Mouse (Mus musculus): Measurements from ENCODE around the gene Epb41l1. TPM values are rescaled to one million over a fixed set of nuclear protein-coding genes. Genes with fewer than 3 reads are reported as not detected.

Epb41l1 gene
- total and polyA plus RNA-seq, 2 experiments from 2014 or later: 12.7 to 261 TPM

DNA sequence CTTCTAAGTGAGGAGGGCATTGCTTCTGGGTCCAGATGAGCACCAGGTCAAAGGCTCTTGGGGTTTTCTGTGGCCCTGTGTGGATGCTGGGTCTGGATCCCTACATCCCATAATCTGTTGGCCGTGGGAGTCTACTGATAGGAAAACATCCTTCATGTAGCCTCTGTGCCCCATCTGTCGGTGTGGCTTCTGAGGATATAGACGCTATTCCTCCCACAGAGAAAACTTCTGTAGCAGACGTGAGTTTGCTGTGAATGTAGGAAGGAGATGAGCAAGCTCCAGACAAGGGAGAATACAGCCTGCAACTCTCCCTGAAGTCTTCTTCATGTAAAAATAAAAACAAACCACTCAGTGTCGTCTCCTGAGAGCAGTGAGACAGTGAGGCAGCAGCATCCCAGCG, 97.6 kb downstream of the Epb41l1 start:
- Histone ChIP-seq H3K4me1 (ENCODE audit: insufficient read depth, low read length) (no peaks in the 10 kb centered on the region), H3K4me3 (ENCODE audit: low read depth, low read length) (no peak overlapping the region), H3K27me3 (ENCODE audit: insufficient read depth, low read length) (no peaks in the 10 kb centered on the region), H3K9ac (replicated peaks; ENCODE audit: low read length, poor library complexity, severe bottlenecking) (no peak overlapping the region), H3K27ac (ENCODE audit: low read depth, low read length) (no peak overlapping the region), H3K36me3 (ENCODE audit: insufficient read depth, low read length) (peaks cover 62% of the 10 kb centered on the region), H3K4me2 (ENCODE audit: low read depth, low read length, poor library complexity, severe bottlenecking) (no peak overlapping the region), H3K9me3 (ENCODE audit: low read length) (no peaks in the 10 kb centered on the region)
- no peak for ATAC-seq (ENCODE audit: low FRiP score)
- DNase-seq (ENCODE audit: low spot score): no peak
- 85% methylated on average over 6 of the region's 6 CpGs for WGBS
- TF ChIP-seq CTCF (IDR thresholded peaks at IDR 0.05): no peak

DNA sequence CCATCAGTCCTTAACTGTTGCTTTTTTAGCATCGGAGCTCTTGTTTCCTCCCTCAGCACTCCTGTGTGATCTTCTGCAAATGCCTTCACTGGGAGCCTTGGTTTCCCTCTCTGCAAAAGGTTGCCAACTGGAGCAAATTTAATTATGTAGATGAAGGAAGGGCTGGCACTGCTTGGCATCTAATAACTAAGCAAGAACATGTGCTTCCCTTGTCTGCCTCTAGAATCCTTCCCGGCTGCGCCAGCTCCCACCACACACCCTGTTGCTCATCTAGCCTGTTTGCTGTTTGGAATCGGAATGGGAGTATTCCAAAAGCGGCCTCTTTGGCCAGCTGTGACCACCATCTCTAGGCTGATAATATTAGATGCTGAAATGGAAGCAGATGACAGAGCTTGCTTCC, 98.9 kb downstream of the Epb41l1 start:
- no peak overlapping the region for H3K27ac ChIP-seq (ENCODE audit: low read depth, low read length)
- no peak for TF ChIP-seq CTCF (IDR thresholded peaks at IDR 0.05)
- H3K36me3 ChIP-seq (ENCODE audit: insufficient read depth, low read length): peaks cover 56% of the 10 kb centered on the region
- no peak overlapping the region for H3K9ac ChIP-seq (replicated peaks; ENCODE audit: low read length, poor library complexity, severe bottlenecking)
- H3K9me3 ChIP-seq (ENCODE audit: low read length): no peaks in the 10 kb centered on the region
- no peak overlapping the region for H3K4me3 ChIP-seq (ENCODE audit: low read depth, low read length)
- no peak for DNase-seq (ENCODE audit: low spot score)
- no peaks in the 10 kb centered on the region for H3K4me1 ChIP-seq (ENCODE audit: insufficient read depth, low read length)
- no peaks in the 10 kb centered on the region for H3K27me3 ChIP-seq (ENCODE audit: insufficient read depth, low read length)
- no peak overlapping the region for H3K4me2 ChIP-seq (ENCODE audit: low read depth, low read length, poor library complexity, severe bottlenecking)
- 89% methylated on average over 5 of the region's 5 CpGs for WGBS
- ATAC-seq (ENCODE audit: low FRiP score): no peak

DNA sequence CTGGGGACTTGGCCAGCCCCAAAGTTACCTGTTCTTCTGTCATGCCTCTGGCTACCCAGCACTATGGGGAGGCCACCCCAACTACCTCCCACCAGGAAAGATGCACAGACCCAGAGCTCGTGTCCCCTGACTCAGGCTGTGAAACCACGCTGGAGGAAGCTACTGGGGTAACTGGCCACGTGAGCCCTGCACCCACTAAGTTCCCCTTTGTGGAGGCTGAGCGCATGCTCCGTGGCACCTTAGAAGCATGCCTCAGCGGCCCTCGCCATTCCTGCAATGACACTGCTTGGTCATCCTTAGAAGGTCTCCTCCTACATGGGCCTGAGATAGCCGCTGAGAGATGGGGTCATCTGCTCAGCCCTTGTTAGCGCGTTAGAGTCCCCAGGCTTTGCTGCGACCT, 102.3 kb downstream of the Epb41l1 start:
- WGBS: 85% methylated on average over 11 of the region's 11 CpGs
- Histone ChIP-seq H3K27ac (ENCODE audit: low read depth, low read length) (no peak overlapping the region), H3K36me3 (ENCODE audit: insufficient read depth, low read length) (peaks cover 64% of the 10 kb centered on the region), H3K4me3 (ENCODE audit: low read depth, low read length) (no peak overlapping the region), H3K27me3 (ENCODE audit: insufficient read depth, low read length) (no peaks in the 10 kb centered on the region), H3K9me3 (ENCODE audit: low read length) (no peaks in the 10 kb centered on the region), H3K4me1 (ENCODE audit: insufficient read depth, low read length) (no peaks in the 10 kb centered on the region), H3K4me2 (ENCODE audit: low read depth, low read length, poor library complexity, severe bottlenecking) (no peak overlapping the region), H3K9ac (replicated peaks; ENCODE audit: low read length, poor library complexity, severe bottlenecking) (no peak overlapping the region)
- DNase-seq (ENCODE audit: low spot score) (no peak), ATAC-seq (ENCODE audit: low FRiP score) (no peak)
- no peak for TF ChIP-seq CTCF (IDR thresholded peaks at IDR 0.05)

DNA sequence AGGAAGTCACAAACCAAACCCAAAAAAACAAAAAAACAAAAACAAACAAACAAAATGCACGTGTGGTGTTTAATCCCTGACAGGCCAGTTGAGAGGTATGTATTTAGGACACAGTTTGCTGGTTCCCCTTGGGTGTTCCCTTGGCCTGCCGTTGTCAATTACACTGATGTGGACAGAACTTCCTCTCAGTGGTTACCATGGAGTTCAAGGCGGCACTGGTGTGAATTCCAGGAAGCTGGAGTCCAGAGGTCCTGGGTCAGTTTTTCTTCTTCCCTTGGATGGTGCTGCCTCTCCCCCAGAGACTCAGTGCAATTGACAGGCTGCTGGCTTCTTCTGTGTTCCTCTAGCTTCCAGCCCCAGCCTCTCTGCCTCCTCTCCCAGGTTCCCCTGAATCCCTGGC, 103.4 kb downstream of the Epb41l1 start:
- ATAC-seq (ENCODE audit: low FRiP score): no peak
- peaks cover 58% of the 10 kb centered on the region for H3K36me3 ChIP-seq (ENCODE audit: insufficient read depth, low read length)
- no peak overlapping the region for H3K4me2 ChIP-seq (ENCODE audit: low read depth, low read length, poor library complexity, severe bottlenecking)
- 25% methylated on average over 3 of the region's 3 CpGs for WGBS
- H3K4me3 ChIP-seq (ENCODE audit: low read depth, low read length): no peak overlapping the region
- H3K9me3 ChIP-seq (ENCODE audit: low read length): no peaks in the 10 kb centered on the region
- H3K9ac ChIP-seq (replicated peaks; ENCODE audit: low read length, poor library complexity, severe bottlenecking): no peak overlapping the region
- no peak for TF ChIP-seq CTCF (IDR thresholded peaks at IDR 0.05)
- H3K27me3 ChIP-seq (ENCODE audit: insufficient read depth, low read length): no peaks in the 10 kb centered on the region
- no peak overlapping the region for H3K27ac ChIP-seq (ENCODE audit: low read depth, low read length)
- DNase-seq (ENCODE audit: low spot score): peak; percentile 30
- no peaks in the 10 kb centered on the region for H3K4me1 ChIP-seq (ENCODE audit: insufficient read depth, low read length)

DNA sequence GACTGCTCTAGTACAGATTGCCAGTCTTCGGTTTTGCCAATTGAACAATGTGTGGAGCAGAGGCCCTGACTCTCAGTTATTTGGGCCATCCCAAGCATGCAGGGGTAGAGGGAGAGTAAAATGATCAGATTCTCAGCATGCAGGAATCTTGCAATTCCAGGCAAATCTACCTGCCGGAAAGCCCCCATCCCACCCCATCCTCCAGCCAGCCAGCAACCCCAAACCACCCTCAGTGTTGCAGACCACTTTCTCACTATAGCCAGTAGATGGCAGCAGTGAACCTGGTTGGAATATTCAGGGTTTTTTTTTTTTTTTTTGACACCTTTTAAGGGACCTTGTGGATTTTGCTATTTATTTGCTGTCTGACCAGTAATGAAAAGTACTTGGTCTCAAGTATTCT, 109.0 kb downstream of the Epb41l1 start:
- peak; percentile 86 for DNase-seq (ENCODE audit: low spot score)
- no peak for ATAC-seq (ENCODE audit: low FRiP score)
- 66% methylated on average over 2 of the region's 2 CpGs for WGBS
- Histone ChIP-seq H3K4me2 (ENCODE audit: low read depth, low read length, poor library complexity, severe bottlenecking) (no peak overlapping the region), H3K9me3 (ENCODE audit: low read length) (no peaks in the 10 kb centered on the region), H3K4me3 (ENCODE audit: low read depth, low read length) (no peak overlapping the region), H3K9ac (replicated peaks; ENCODE audit: low read length, poor library complexity, severe bottlenecking) (no peak overlapping the region), H3K27me3 (ENCODE audit: insufficient read depth, low read length) (no peaks in the 10 kb centered on the region), H3K4me1 (ENCODE audit: insufficient read depth, low read length) (no peaks in the 10 kb centered on the region), H3K27ac (ENCODE audit: low read depth, low read length) (no peak overlapping the region), H3K36me3 (ENCODE audit: insufficient read depth, low read length) (peaks cover 48% of the 10 kb centered on the region)
- peak; percentile 85 for TF ChIP-seq CTCF (IDR thresholded peaks at IDR 0.05)

DNA sequence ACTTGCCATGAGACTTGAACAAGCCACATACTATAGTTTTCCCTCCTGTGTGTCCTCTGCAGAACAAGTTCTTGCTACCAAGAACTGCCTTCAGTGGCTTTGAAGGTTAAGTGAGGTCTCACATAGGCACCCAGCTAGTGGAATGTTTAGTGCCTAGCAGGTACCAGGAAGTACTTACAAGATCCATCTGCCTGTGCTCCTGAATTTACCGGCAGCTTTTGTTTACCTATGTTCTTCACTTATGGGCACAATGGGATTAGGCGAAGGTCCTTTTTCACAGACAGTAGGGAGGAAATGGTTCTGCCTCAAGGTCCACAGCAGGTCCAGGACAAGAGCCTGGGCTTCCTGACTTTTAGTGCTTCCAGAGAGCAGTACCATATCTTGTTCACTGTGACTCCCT, 112.5 kb downstream of the Epb41l1 start:
- Histone ChIP-seq H3K4me2 (ENCODE audit: low read depth, low read length, poor library complexity, severe bottlenecking) (no peak overlapping the region), H3K9ac (replicated peaks; ENCODE audit: low read length, poor library complexity, severe bottlenecking) (no peak overlapping the region), H3K27me3 (ENCODE audit: insufficient read depth, low read length) (no peaks in the 10 kb centered on the region), H3K4me3 (ENCODE audit: low read depth, low read length) (no peak overlapping the region), H3K27ac (ENCODE audit: low read depth, low read length) (no peak overlapping the region), H3K36me3 (ENCODE audit: insufficient read depth, low read length) (peaks cover 52% of the 10 kb centered on the region), H3K4me1 (ENCODE audit: insufficient read depth, low read length) (no peaks in the 10 kb centered on the region), H3K9me3 (ENCODE audit: low read length) (no peaks in the 10 kb centered on the region)
- ATAC-seq (ENCODE audit: low FRiP score) (no peak), DNase-seq (ENCODE audit: low spot score) (no peak)
- TF ChIP-seq CTCF (IDR thresholded peaks at IDR 0.05): no peak
- WGBS: 84% methylated on average over 2 of the region's 2 CpGs

All from midbrain, postnatal 0 days (tissue).